Mouse (Mus musculus): ENCODE results near the gene Foxa3. TPM values are rescaled to one million over a fixed set of nuclear protein-coding genes. Genes with fewer than 3 reads are reported as not detected.

Foxa3 gene
- polyA plus RNA-seq, 1 experiment from 2014 or later = 0.81 TPM

DNA sequence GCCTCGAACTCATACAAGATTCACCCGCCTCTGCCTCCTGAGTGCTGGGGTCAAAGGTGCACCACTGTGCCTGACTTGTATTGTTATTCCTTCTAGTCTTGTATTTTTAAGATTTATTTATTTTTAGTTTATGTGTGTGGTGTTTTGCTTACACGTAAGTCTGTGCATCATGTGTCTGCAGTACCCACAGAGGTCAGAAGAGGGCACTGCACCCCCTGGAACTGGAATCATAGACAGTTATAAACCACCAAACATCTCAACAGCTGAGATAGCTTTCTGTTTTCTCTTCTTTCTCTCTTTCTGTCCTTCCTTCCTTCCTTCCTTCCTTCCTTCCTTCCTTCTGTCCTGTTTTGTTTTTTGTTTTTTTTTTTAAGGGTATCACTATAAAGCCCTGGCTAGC is 52.4 kb downstream of the Foxa3 start:
- WGBS = 89% methylated on average over 3 of the region's 3 CpGs
- H3K27me3 ChIP-seq = peaks cover 48% of the 10 kb centered on the region
- no peak overlapping the region for H3K4me3 ChIP-seq (replicated peaks)
- H3K27ac ChIP-seq = no peak overlapping the region
- no peak for ATAC-seq (ENCODE audit: insufficient number of reproducible peaks, insufficient read depth, low FRiP score, low TSS enrichment, low read depth)
- no peaks in the 10 kb centered on the region for H3K4me1 ChIP-seq (replicated peaks)
- H3K9me3 ChIP-seq = no peaks in the 10 kb centered on the region
- H3K4me2 ChIP-seq = no peak overlapping the region
- no peaks in the 10 kb centered on the region for H3K36me3 ChIP-seq
- no peak overlapping the region for H3K9ac ChIP-seq (replicated peaks)

DNA sequence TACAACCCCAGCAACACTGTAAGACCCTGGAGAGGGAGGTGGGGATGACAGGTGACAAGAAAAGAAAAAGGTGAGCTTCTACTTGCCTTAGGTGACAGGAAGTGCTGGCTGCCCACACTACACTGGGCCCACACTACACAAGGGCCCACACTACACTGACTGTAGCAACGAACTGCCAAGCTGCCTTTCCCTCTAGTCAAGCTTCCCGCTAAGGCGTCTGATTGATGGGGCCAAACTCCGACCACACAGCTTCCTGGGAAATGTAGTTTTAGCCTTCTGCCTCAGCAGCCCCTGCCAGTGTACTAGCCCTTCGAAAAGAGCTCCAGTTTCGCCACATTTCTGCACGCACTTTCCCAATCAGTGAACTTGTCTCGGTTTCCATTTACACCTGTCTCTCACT is 55.7 kb downstream of the Foxa3 start:
- Histone ChIP-seq H3K4me2 (no peak overlapping the region), H3K27ac (no peak overlapping the region), H3K9ac (replicated peaks) (no peak overlapping the region), H3K27me3 (peaks cover 71% of the 10 kb centered on the region), H3K4me3 (replicated peaks) (no peak overlapping the region), H3K9me3 (no peaks in the 10 kb centered on the region), H3K4me1 (replicated peaks) (peaks cover 8% of the 10 kb centered on the region; the same call in 1 of the 2 replicates), H3K36me3 (no peaks in the 10 kb centered on the region)
- no peak for ATAC-seq (ENCODE audit: insufficient number of reproducible peaks, insufficient read depth, low FRiP score, low TSS enrichment, low read depth)
- WGBS = 5% methylated on average over 8 of the region's 8 CpGs

DNA sequence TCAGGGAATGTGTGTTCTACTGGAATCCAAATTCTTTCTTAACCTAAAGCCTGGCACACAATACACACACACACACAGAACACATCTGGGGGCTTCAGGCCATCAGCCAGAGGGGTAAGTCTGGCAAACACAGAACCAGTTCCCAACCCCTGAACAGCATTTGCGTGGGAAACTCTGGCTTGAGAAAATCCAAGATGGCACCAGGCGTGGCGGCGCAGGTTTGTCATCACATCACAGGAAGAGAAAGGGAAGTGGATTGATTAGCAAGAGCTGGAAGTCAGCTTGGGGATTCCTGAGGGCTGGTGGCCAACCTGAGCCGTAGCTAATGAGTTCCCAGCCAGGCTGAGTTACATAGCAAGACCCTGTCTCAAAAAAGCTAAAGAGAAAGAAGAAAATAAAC is 58.0 kb downstream of the Foxa3 start:
- H3K4me3 ChIP-seq (replicated peaks) = no peak overlapping the region
- peaks cover 92% of the 10 kb centered on the region for H3K27me3 ChIP-seq
- H3K9me3 ChIP-seq = no peaks in the 10 kb centered on the region
- ATAC-seq (ENCODE audit: insufficient number of reproducible peaks, insufficient read depth, low FRiP score, low TSS enrichment, low read depth) = no peak
- H3K4me2 ChIP-seq = no peak overlapping the region
- no peak overlapping the region for H3K9ac ChIP-seq (replicated peaks)
- peaks cover 10% of the 10 kb centered on the region; the same call in 1 of the 2 replicates for H3K4me1 ChIP-seq (replicated peaks)
- H3K27ac ChIP-seq = no peak overlapping the region
- WGBS = 71% methylated on average over 5 of the region's 5 CpGs
- no peaks in the 10 kb centered on the region for H3K36me3 ChIP-seq

DNA sequence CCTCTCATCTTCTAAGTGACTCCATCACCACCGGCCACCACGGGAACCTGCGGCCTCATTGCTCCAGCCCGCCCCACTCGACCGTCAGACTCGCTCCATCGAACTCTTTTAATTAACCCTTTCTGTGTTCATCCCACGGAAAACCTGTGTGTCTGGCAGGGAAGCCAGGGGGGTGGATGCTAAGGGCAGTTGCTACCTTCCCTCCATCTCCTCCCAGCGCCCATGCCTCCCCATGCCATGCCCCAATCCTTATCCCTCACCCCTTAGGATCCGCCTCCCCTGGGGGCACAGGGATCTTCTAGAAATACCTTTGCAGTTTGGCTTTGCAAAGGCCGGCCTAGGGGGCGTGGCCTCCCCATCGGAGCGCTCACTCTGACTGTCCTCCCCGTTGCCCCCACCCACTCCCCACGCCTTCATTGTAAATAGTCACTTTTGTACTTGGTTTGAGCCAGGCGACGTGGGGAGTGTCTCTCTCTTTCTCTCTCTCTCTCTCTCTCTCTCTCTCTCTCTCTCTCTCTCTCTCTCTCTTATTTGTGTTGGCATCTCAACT is 60.0 kb downstream of the Foxa3 start:
- 2% methylated on average over 19 of the region's 19 CpGs for WGBS
- H3K27ac ChIP-seq = no peak overlapping the region
- no peak overlapping the region for H3K4me3 ChIP-seq (replicated peaks)
- no peak overlapping the region for H3K9ac ChIP-seq (replicated peaks)
- no peaks in the 10 kb centered on the region for H3K36me3 ChIP-seq
- H3K4me2 ChIP-seq = no peak overlapping the region
- no peaks in the 10 kb centered on the region for H3K9me3 ChIP-seq
- no peak for ATAC-seq (ENCODE audit: insufficient number of reproducible peaks, insufficient read depth, low FRiP score, low TSS enrichment, low read depth)
- peaks cover 93% of the 10 kb centered on the region for H3K27me3 ChIP-seq
- peaks cover 12% of the 10 kb centered on the region for H3K4me1 ChIP-seq (replicated peaks)

Other genes starting within 250 kb of the Foxa3 start
- not detected in 2 replicates for gene Psg19, start 225.0 kb downstream of the Foxa3 start, polyA plus RNA-seq (2016; fragmentation: Nextera tagmentation; extraction: Ambion mirVana)
- gene Psg17, start 201.9 kb downstream of the Foxa3 start, polyA plus RNA-seq (2016; fragmentation: Nextera tagmentation; extraction: Ambion mirVana) = 0.10 TPM in 1 of 2 replicates, not detected in the other
- not detected in 2 replicates for gene Mill2, start 183.6 kb downstream of the Foxa3 start, polyA plus RNA-seq (2016; fragmentation: Nextera tagmentation; extraction: Ambion mirVana)
- 0.44 and 0.60 TPM in 2 replicates for gene Pglyrp1, start 152.2 kb downstream of the Foxa3 start, polyA plus RNA-seq (2016; fragmentation: Nextera tagmentation; extraction: Ambion mirVana)
- gene Ccdc61, start 113.1 kb downstream of the Foxa3 start, polyA plus RNA-seq (2016; fragmentation: Nextera tagmentation; extraction: Ambion mirVana) = 39.9 and 45.3 TPM in 2 replicates
- gene Nova2, start 97.7 kb downstream of the Foxa3 start, polyA plus RNA-seq (2016; fragmentation: Nextera tagmentation; extraction: Ambion mirVana) = 0.31 and 0.33 TPM in 2 replicates
- gene Nanos2, start 36.1 kb downstream of the Foxa3 start, polyA plus RNA-seq (2016; fragmentation: Nextera tagmentation; extraction: Ambion mirVana) = not detected in 2 replicates
- 6.4 and 6.5 TPM in 2 replicates for gene Mypop, start 32.3 kb downstream of the Foxa3 start, polyA plus RNA-seq (2016; fragmentation: Nextera tagmentation; extraction: Ambion mirVana)
- 44.4 and 47.5 TPM in 2 replicates for gene Irf2bp1, start 19.5 kb downstream of the Foxa3 start, polyA plus RNA-seq (2016; fragmentation: Nextera tagmentation; extraction: Ambion mirVana)
- gene Sympk, start 839 bp upstream of the Foxa3 start, polyA plus RNA-seq (2016; fragmentation: Nextera tagmentation; extraction: Ambion mirVana) = 51.9 and 56.0 TPM in 2 replicates
- gene Rsph6a, start 31.2 kb upstream of the Foxa3 start, polyA plus RNA-seq (2016; fragmentation: Nextera tagmentation; extraction: Ambion mirVana) = not detected in 2 replicates
- gene Dmwd, start 52.7 kb upstream of the Foxa3 start, polyA plus RNA-seq (2016; fragmentation: Nextera tagmentation; extraction: Ambion mirVana) = 17.9 and 21.6 TPM in 2 replicates
- 17.7 and 18.9 TPM in 2 replicates for gene Dmpk, start 60.3 kb upstream of the Foxa3 start, polyA plus RNA-seq (2016; fragmentation: Nextera tagmentation; extraction: Ambion mirVana)
- gene Six5, start 71.1 kb upstream of the Foxa3 start, polyA plus RNA-seq (2016; fragmentation: Nextera tagmentation; extraction: Ambion mirVana) = 11.2 and 12.5 TPM in 2 replicates
- 3.3 and 3.5 TPM in 2 replicates for gene Gm4969, start 94.8 kb upstream of the Foxa3 start, polyA plus RNA-seq (2016; fragmentation: Nextera tagmentation; extraction: Ambion mirVana)
- 19.3 and 19.6 TPM in 2 replicates for gene Fbxo46, start 96.3 kb upstream of the Foxa3 start, polyA plus RNA-seq (2016; fragmentation: Nextera tagmentation; extraction: Ambion mirVana)
- gene Qpctl, start 125.8 kb upstream of the Foxa3 start, polyA plus RNA-seq (2016; fragmentation: Nextera tagmentation; extraction: Ambion mirVana) = 15.9 and 17.2 TPM in 2 replicates
- gene Snrpd2, start 126.2 kb upstream of the Foxa3 start, polyA plus RNA-seq (2016; fragmentation: Nextera tagmentation; extraction: Ambion mirVana) = 161 and 170 TPM in 2 replicates
- gene Gipr, start 142.6 kb upstream of the Foxa3 start, polyA plus RNA-seq (2016; fragmentation: Nextera tagmentation; extraction: Ambion mirVana) = 0.18 and 0.36 TPM in 2 replicates
- gene Eml2, start 152.9 kb upstream of the Foxa3 start, polyA plus RNA-seq (2016; fragmentation: Nextera tagmentation; extraction: Ambion mirVana) = 3.9 and 5.9 TPM in 2 replicates
- 4.4 and 5.7 TPM in 2 replicates for gene Gpr4, start 189.0 kb upstream of the Foxa3 start, polyA plus RNA-seq (2016; fragmentation: Nextera tagmentation; extraction: Ambion mirVana)
- gene Opa3, start 204.8 kb upstream of the Foxa3 start, polyA plus RNA-seq (2016; fragmentation: Nextera tagmentation; extraction: Ambion mirVana) = 38.7 and 39.5 TPM in 2 replicates
- gene Vasp, start 248.3 kb upstream of the Foxa3 start, polyA plus RNA-seq (2016; fragmentation: Nextera tagmentation; extraction: Ambion mirVana) = 66.4 and 68.8 TPM in 2 replicates

Measured in limb, embryonic 12.5 days (tissue).